Mouse (Mus musculus) lung, postnatal 25 days (tissue): ENCODE results near the gene Braf.
"Not testable (repeated sequence)": the region's sequence is repeated elsewhere in the genome, so short reads cannot be mapped to it uniquely, and the experiment has no call there.

ENCODE experiments used
- DNase-seq: peaks from one replicate; pipeline ENCODE4 v3.0.0; 2022; ENCODE audit warnings: low spot score

The Braf gene

DNA sequence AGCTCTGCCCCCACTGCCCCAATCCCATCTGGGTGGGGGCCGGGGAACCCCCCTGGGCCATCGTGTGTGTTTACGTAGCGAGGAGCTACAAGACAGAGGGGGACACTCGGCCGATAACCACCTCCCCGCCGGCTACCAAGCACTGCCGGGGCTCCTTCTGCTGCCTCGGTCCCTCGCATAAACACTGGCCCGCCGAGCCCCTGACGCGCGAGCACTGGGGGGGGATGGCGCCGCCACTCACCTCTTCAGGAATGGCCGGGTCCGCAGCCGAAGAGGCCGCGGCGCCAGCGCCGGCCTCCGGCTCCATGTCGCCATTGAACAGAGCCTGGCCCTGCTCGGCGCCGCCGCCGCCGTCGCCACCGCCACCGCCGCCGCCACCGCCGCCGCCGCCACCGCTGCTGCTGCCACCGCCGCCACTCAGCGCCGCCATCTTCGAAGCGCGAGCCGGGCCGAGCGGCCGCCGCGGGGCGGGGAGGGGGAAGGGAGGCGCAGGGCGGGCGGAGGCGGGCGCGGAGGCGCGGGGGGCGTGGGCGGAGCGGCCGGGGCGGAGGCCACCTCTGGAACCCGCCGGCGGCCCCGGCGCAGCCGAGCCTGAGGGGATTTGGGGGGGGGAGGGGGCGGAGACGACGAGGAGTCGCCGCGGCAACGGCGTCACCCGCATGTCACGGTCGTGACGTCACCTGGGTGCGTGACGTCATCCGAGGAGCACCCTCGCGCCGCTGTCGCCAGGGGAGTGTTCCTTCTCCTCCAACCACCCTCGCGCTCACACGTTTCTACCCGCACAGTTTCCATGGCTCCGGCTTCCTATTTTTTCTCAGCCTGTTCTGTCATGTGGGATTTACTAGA is at the start of gene Braf:
Braf (minus strand) TSS at position 598 of the 846 bp plus-strand sequence.
- peak; percentile 74 for DNase-seq

DNA sequence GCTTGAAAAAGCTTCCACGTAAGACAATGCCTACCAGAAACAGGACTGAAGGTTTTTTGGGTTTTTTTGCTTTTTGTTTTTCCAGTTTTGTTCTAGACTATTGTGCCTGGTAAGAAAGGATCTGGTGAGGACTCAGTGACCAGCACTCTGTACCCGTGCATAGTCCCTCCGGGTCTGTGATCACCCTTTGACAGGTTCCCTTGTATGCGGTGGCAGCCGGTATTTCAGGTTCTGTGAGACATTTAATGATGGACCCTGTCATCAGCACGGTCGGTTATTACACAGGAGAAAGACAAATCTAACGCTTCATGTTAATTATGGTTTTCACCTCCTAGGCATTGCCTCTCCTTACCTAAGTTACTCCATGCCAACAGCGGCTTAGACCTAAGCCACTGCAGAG is 49.8 kb upstream of the Braf start:
- no peak for DNase-seq

DNA sequence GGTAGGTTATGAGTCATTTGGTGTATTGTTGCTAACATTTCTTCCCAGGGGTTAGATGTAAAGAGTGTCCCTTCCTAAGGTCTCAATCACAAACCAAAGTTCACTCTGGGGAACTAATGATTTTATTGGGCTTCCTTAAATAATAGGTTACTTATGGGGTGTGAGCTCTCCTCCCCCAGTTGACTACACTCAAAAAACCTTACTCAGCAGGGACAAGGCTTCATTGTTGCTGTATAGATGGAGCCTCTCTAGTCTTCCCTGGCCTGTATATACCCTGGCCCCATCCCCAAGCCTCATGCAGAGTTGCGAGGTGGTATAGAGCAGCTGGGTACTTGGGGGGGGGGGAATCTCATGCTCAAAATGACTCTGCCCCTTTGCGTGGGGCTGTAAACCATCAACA is 32.0 kb upstream of the Braf start:
- no peak for DNase-seq

DNA sequence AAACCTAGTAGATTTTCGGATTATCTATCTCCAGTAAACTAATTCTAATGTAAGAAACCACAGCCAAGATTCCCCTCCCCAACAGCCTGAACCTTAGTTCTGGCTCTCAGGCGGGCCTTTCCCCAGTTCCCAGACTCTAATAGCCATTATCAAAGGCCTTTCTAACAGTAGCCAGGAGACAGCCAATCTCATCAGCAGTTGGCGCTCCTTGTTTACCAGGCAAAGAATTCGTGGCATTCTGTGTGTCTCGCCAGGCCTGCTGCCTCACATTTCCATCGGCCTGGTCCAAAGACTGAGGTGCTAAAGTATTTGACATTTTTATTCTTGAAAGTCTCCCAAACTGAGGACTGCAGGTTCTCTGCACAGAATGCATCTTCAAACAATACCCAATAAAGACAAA is 24.6 kb upstream of the Braf start:
- DNase-seq = peak; percentile 8

GRCm38 (mm10) chr6:39747094-39747493 is 21.8 kb upstream of the Braf start:
- DNase-seq = no peak

DNA sequence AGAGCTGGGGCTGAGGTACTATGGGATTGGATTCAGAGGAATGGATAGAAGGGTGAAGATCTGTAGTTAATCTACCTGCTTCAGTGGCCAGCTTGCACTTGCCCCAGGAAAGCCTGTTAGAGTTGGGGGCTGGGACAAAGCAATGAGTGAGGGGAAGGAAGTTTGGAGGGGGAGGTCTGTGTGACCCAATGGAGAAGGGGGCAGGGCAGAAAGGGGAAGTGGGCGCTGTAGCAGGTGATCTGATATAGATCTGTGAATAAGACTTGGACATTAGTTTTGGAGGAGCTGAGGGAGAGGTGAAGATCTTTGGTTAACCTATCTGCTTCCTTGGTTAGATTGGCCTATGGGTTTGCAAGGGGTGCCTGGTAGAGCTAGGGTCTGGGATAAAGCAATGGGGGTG is 20.2 kb upstream of the Braf start:
- no peak for DNase-seq

GRCm38 (mm10) chr6:39739698-39740097 is 14.4 kb upstream of the Braf start:
- not testable (repeated sequence) for DNase-seq

DNA sequence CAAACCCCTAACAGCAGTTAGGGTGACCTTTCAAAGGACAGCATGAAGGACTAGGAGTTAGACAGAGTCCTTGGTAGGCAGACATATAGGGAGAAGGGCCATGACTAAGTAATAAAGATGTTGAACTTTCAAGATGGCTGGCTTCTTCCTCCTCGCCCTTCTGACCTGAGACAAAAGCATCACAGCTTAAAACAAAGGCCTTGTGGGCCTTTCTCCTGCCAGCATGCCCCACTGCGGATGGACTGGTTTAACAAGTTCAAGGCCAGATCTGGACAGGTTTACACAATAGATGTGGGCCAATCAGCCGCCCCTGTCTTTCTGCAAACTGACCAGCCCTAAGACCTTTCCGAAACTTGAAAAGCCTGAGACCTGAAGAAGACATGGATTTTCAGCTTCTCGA is 2.8 kb upstream of the Braf start:
- DNase-seq = no peak

- no peak for DNase-seq
Measured at GRCm38 (mm10) chr6:39726149-39726548, 886 bp upstream of the Braf start.

- DNase-seq = no peak
Measured at GRCm38 (mm10) chr6:39724542-39724865, 759 bp downstream of the Braf start.

DNA sequence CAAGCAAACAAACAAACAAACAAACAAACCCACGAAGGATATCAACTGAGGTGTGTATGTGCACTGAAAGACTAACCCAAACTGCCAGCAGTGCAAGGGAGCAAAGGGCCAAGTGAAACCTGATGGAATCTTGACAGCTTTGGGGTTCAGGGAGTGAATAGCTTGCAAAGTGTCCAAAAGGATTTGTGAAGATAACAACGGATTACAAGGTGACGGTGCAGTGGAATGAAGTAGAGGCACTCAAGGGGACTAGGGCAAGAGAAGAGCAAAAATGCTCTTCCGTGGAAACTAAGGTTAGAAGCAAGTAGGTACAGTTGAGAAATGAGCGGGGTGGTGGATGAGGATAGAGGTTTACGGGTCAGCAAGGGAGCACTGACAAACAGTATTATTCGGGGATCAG is 1.2 kb downstream of the Braf start:
- DNase-seq = no peak

DNA sequence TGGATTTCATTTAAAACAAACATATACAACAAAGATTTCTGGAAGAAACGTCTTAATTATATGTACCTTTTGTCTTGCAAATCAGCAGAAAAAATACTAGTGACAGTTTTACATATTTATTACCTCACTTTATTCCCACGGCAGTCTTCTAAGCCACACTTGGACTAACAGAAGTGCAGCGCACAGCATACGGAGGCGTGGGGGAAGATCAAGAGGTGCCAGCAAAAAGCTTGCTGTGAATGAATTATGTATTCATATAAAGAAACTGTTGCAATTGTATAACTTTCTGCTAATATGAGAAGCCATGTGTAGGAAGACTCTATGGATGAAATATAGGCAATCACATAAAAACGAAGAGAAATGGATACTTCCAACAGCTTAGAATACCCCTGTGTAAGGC is 6.7 kb downstream of the Braf start:
- DNase-seq = no peak

DNA sequence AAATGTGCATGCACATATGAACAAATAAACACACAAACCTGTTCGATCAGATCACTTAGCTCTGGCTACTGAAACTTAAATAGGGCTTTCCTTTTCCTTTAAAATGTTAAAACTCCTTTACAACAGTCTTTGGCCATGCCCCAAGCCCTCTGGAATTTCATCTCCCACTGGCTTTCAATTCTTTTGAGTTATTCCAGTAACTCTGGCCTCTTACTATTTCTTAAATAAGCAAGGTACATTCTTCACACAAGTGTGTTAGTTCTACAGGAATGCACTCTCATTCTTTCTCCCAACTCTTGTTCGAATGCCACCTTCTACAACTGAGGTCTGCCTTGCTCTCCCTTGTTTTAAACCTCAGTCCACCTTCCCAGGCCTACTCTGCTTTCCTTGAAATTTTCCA is 8.2 kb downstream of the Braf start:
- DNase-seq = peak; percentile 10

DNA sequence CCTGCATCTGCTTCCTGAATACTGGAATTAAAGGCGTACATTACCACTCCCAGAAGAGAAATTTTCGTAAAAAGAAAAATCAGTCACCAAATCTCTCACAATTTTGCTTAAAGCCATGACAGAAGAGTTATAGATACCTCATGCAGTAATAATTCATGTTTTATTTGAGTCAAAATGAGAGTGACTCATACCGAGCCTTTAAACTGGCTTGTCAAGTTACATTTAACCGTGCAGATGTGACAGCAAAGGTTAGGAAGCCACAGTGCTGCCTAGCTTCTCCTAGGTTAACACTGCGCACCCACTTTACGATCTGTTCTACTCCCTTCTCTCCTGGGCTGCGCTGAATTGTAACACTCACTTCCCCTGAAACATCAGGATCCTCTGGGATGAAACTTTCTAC is 10.9 kb downstream of the Braf start:
- no peak for DNase-seq

- DNase-seq = no peak
Measured at GRCm38 (mm10) chr6:39713399-39713798, 11.9 kb downstream of the Braf start.

- DNase-seq = no peak
Measured at GRCm38 (mm10) chr6:39705625-39706024, 19.6 kb downstream of the Braf start.

DNA sequence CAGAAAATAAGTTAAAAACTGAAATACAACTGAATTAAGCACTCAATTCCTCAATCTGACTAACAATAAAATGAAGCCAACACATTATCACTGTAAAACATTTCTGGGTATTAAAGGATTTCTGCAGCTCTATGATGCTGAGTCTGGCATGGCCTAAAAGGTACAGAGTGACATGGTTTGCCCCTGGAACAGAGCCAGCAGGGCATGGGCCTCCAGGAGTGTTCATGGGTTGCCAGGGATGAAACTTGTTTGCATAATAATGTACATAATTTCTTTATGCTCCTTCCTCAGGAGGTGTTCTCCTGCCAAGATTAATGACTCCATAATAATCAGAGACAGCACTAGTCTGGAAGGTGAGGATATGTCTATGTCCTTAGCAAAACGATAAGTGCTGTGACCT is 32.1 kb downstream of the Braf start:
- no peak for DNase-seq

DNA sequence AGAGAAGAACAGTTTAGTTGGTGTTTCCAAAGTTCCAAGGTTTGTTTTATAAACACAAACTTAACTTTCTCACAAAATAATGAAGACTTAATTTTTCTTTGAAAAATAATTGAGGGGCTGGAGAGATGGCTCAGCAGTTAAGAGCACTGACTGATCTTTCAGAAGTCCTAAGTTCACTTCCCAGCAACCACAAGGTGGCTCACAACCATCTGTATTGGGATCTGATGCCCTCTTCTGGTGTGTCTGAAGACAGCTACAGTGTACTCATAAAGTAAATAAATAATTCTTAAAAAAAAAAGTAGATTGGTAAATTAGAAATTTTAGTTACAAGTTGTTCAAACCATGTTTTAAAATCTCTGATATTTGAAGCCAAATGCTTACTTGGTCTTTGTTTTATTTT is 38.4 kb downstream of the Braf start:
- DNase-seq = not testable (repeated sequence)

- no peak for DNase-seq
Measured at GRCm38 (mm10) chr6:39681795-39682194, 43.5 kb downstream of the Braf start.

DNA sequence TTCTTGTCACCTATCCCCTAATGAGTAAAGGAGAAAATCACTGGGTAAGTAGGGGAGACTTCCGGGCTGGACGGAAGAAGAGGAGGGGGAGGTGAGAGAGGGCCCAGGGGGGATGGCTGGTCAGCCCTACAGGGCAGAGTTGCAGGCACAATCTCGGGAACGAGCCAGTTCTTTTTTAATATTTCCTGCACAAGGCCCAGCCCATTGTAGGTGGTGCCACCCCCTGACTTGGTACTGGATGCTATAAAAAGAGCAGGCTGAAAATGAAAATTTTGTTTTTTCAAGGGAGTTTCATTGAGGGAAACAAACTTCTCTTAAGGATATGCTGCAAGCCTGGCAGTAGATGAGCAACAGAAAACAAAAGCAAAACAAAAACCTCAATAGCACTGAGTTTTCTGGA is 44.7 kb downstream of the Braf start:
- DNase-seq = no peak

GRCm38 (mm10) chr6:39678241-39678640 is 47.0 kb downstream of the Braf start:
- no peak for DNase-seq

- no peak for DNase-seq
Measured at GRCm38 (mm10) chr6:39675081-39675480, 50.2 kb downstream of the Braf start.

DNA sequence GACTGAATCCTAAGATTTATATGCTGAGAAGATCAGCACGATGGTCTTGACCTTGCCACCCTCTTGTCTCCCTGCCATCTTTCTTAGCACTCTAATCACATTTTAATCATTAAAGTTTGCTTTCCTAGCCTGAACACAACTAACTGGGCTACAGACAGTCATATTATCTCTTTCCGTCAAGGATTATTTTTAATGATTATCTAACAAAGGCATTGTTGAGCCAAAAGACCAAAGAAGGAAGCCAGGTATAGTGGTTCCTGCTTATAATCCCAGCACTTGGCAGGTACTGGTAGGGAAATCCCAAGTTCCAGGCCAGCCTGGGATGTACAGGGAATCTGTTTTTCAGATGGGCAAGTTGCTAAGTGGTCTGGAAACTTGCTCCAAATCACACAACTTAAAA is 114.0 kb downstream of the Braf start:
- no peak for DNase-seq

- DNase-seq = no peak
Measured at GRCm38 (mm10) chr6:39610207-39610606, 115.1 kb downstream of the Braf start.
